Mouse (Mus musculus): Measurements from ENCODE around the gene Gm34653. TPM values are rescaled to one million over a fixed set of nuclear protein-coding genes. Genes with fewer than 3 reads are reported as not detected.
"Not testable (repeated sequence)": the region's sequence is repeated elsewhere in the genome, so short reads cannot be mapped to it uniquely, and the experiment has no call there.

Gm34653 gene
- total RNA-seq, 2 experiments from 2014 or later: 0.20 TPM; not detected in 1

- DNase-seq (ENCODE audit: extremely low spot score in 1 of 2, low spot score in 2 of 2): no peak
- intact Hi-C loops (cut with DNase I): no loop called here
Measured at GRCm38 (mm10) chr2:34810775-34811174, 22.0 kb upstream of the Gm34653 start.

GRCm38 (mm10) chr2:34812706-34813105, 20.1 kb upstream of the Gm34653 start:
- DNase-seq (ENCODE audit: extremely low spot score in 1 of 2, low spot score in 2 of 2): no peak
- intact Hi-C loops (cut with DNase I): no loop called here

GRCm38 (mm10) chr2:34815893-34816292, 16.9 kb upstream of the Gm34653 start:
- DNase-seq (ENCODE audit: extremely low spot score in 1 of 2, low spot score in 2 of 2); intact Hi-C loops (cut with DNase I): not testable (repeated sequence)

GRCm38 (mm10) chr2:34818492-34818891, 14.3 kb upstream of the Gm34653 start:
- intact Hi-C loops (cut with DNase I): no loop called here
- no peak for DNase-seq (ENCODE audit: extremely low spot score in 1 of 2, low spot score in 2 of 2)

- DNase-seq (ENCODE audit: extremely low spot score in 1 of 2, low spot score in 2 of 2): peak; percentile 91 to 95
- intact Hi-C loops (cut with DNase I): loop anchor here (5.0 kb wide), 1 partner anchor 281 kb away; the partner anchor contains the start of gene Cntrl
Measured at GRCm38 (mm10) chr2:34825827-34826459, 6.9 kb upstream of the Gm34653 start, which contains the start of gene Fbxw2. Gene Fbxw2 (minus strand): TSS chr2:34826311.

DNA sequence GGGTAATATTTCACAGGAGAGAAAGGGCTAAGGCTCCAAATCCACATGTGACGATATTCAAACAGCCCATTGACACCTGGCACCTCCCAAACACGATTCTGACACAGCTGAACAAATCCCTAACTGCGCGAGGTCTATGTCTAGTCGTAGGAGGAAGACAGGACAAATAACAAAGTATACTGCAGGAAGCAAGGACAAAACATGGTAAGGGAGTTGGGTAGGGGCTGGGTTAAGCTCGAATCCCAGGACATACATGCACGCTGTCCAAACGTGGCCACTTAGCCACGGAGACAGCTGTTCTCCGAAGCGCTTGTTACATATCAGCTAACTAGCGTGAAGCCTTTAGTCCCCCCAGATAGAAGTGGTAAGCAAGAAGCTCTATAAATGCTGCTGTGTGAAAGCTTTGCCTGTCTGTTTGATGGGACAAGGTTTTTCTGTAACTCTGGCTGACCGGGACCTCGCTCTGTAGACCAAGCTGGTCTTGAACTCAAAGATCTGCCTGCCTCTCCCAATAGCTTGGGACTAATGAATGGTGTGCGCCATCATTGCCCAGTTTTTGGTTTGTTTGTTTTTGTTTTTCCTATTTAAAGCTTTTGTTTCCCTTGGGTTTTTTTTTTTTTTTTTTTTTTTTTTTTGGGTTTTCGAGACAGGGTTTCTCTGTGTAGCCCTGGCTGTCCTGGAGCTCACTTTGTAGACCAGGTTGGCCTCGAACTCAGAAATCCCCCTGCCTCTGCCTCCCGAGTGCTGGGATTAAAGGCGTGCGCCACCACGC, 6.2 kb upstream of the Gm34653 start:
- intact Hi-C loops (cut with DNase I): loop anchor here (5.0 kb wide), 1 partner anchor 281 kb away; the partner anchor contains the start of gene Cntrl
- DNase-seq (ENCODE audit: extremely low spot score in 1 of 2, low spot score in 2 of 2): no peak

DNA sequence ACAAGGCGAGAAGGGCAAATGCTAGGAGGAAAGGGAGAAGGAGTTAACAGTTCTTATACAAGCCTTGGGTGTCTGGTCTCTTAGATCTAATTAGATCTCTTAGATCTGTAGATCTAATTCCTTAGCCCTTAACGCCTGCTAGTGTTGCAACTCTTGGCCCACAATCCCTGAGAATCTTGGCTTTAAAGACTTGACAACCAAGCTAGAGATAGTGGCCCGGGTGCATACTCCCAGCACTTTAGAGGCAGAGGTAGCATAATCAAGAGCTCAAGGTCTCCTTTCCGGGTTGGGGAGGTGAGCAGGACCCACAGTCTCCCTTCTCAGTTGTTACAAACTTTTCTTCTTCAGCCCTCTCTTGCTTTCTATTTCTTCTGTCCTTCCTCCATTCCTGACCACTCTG, 5.2 kb upstream of the Gm34653 start:
- intact Hi-C loops (cut with DNase I): loop anchor here (5.0 kb wide), 1 partner anchor 280 kb away; the partner anchor contains the start of gene Cntrl
- no peak for DNase-seq (ENCODE audit: extremely low spot score in 1 of 2, low spot score in 2 of 2)

- DNase-seq (ENCODE audit: extremely low spot score in 1 of 2, low spot score in 2 of 2): no peak
- intact Hi-C loops (cut with DNase I): loop anchor here (5.0 kb wide), 1 partner anchor 279 kb away; the partner anchor contains the start of gene Cntrl
Measured at GRCm38 (mm10) chr2:34828026-34828425, 4.8 kb upstream of the Gm34653 start.

- DNase-seq (ENCODE audit: extremely low spot score in 1 of 2, low spot score in 2 of 2); intact Hi-C loops (cut with DNase I): not testable (repeated sequence)
Measured at GRCm38 (mm10) chr2:34830066-34830465, 2.7 kb upstream of the Gm34653 start.

- no peak for DNase-seq (ENCODE audit: extremely low spot score in 1 of 2, low spot score in 2 of 2)
- intact Hi-C loops (cut with DNase I): no loop called here
Measured at GRCm38 (mm10) chr2:34833624-34834023, 817 bp downstream of the Gm34653 start.

DNA sequence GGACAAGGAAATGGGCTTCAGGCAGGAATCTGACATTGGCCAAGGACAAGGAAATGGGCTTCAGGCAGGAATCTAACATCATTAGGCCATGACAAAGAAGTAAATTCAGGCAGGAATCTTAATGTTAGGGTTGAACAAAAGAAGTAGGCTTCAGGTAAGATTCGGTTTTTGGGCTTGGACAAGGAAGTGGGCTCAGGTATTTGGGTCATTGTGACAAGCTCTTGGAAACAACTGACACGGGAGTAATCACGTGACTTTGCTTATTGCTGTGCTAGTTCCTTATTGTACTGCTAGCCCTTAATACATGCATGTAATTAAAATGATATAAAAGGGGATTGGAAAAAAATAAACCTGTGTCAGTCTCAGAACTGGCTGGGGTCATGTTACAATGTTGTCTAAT, 2.9 kb downstream of the Gm34653 start:
- intact Hi-C loops (cut with DNase I): no loop called here
- no peak for DNase-seq (ENCODE audit: extremely low spot score in 1 of 2, low spot score in 2 of 2)

DNA sequence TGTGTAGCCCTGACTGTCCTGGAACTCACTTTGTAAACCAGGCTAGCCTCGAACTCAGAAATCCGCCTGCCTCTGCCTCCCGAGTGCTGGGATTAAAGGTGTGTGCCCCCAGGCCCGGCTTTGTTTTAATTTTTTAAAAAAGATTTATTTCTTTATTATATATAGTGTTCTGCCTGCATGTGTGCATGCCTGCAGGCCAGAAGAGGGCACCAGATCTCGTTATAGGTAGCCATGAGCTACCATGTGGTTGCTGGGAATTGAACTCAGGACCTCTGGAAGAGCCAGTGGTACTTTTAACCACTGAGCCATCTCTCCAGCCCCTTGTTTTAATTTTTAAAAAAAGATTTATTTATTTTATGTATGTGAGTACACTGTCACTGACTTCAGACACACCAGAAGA, 7.3 kb downstream of the Gm34653 start:
- intact Hi-C loops (cut with DNase I); DNase-seq (ENCODE audit: extremely low spot score in 1 of 2, low spot score in 2 of 2): not testable (repeated sequence)

DNA sequence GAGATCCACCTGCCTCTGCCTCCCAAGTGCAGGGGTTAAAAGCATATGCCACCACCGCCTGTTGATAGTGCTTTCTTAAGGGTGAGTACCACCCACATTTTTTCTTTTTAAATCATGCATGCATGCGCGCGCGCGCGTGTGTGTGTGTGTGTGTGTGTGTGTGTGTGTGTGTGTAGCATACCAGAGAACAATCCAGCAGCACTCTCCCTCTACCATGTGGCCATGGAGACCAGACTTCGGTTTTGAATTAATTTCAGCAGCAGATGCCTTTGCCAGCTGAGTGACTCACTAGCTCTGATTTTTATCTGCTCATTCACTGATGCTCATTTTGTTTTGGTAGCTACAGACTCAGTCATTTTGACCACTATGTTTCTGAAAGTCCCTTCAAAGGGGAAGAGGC, 8.9 kb downstream of the Gm34653 start:
- DNase-seq (ENCODE audit: extremely low spot score in 1 of 2, low spot score in 2 of 2): peak; percentile 38 to 45
- intact Hi-C loops (cut with DNase I): no loop called here

GRCm38 (mm10) chr2:34843211-34843939, 10.6 kb downstream of the Gm34653 start:
- intact Hi-C loops (cut with DNase I): no loop called here
- DNase-seq (ENCODE audit: extremely low spot score in 1 of 2, low spot score in 2 of 2): peak in 1 of 2 experiments; percentile 68

- DNase-seq (ENCODE audit: extremely low spot score in 1 of 2, low spot score in 2 of 2): no peak
- intact Hi-C loops (cut with DNase I): no loop called here
Measured at GRCm38 (mm10) chr2:34847702-34848101, 14.9 kb downstream of the Gm34653 start.

DNA sequence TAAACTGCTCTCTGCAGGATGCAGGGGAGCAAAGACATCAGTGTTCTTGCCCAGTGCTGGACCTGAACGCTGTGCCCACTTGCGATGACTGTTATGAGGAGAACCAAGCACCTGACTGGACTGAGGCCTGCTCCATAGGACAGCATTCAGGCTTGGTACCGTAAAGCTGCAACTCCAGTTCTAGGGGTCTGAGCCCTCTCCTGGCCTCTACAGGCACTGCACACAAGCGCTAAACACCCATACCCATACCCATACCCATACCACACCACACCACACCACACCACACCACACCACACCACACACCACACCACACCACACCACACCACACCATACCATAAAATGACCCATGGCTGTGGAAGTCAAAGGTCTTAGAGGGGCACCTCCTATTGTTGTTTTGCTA, 22.5 kb downstream of the Gm34653 start:
- DNase-seq (ENCODE audit: extremely low spot score in 1 of 2, low spot score in 2 of 2): no peak
- intact Hi-C loops (cut with DNase I): no loop called here

- intact Hi-C loops (cut with DNase I): no loop called here
- DNase-seq (ENCODE audit: extremely low spot score in 1 of 2, low spot score in 2 of 2): no peak
Measured at GRCm38 (mm10) chr2:34857728-34858127, 24.9 kb downstream of the Gm34653 start.

GRCm38 (mm10) chr2:34869680-34870079, 36.9 kb downstream of the Gm34653 start:
- DNase-seq (ENCODE audit: extremely low spot score in 1 of 2, low spot score in 2 of 2): no peak
- intact Hi-C loops (cut with DNase I): loop anchor here (2.0 kb wide), 1 partner anchor 239 kb away; the partner anchor contains the start of gene Cntrl
